Mouse (Mus musculus) E14TG2a.4 (cell line): ENCODE data around the gene Pla2g6.

Source experiments
- CTCF ChIP-seq: conservative IDR thresholded peaks from 2 replicates; pipeline ENCODE4 v1.5.1; 2014; ENCODE audit warnings: low read length
- NANOG ChIP-seq: IDR thresholded peaks from 2 replicates; pipeline ENCODE4 v1.6.1; 2014; ENCODE audit warnings: borderline replicate concordance, low read length, mixed read lengths

DNA sequence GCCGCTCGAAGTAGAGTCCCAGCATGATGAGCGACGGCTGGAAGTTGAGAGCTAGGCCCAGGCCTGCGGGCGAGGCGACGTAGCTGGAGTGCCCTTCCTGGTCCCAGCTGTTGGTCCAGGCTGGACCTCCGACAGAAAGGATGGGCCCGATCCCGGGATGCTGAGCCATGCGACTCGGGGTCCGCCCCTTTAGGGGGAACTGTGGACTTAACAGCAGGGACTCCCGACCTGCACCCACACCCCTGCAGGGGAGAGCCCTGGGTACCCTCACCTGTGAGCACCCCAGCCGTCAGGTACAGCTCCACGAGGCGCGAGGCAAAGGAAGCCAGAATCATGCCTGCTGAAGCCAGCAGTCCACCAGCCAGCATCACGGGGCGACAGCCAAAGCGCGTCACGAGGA lies 75.6 kb downstream of the Pla2g6 start:
- no peak for TF ChIP-seq CTCF
- no peak for TF ChIP-seq NANOG
